Mouse (Mus musculus): Measurements from ENCODE around the gene Rgs6.

GRCm38 (mm10) chr12:83087010-83087409, 498.9 kb downstream of the Rgs6 start:
- TF ChIP-seq POLR2A (IDR thresholded peaks at IDR 0.05; ENCODE audit: insufficient read depth, low read length) (no peak), CTCF (IDR thresholded peaks at IDR 0.05; ENCODE audit: low read depth, low read length) (no peak)

Measured in ES-Bruce4 (cell line).